Mouse (Mus musculus) neural tube, embryonic 15.5 days (tissue): ENCODE measurements around the gene Olfr1385. TPM values are rescaled to one million over a fixed set of nuclear protein-coding genes. Genes with fewer than 3 reads are reported as not detected.
"Not testable (repeated sequence)": the region's sequence is repeated elsewhere in the genome, so short reads cannot be mapped to it uniquely, and the experiment has no call there.

Experiments
- ATAC-seq: fragments of 200-750 bp; cut with Nextera tagmentation; 2 replicates; pipeline ENCODE4 v1.8.0; 2017; ENCODE audit warnings: mild to moderate bottlenecking, moderate TSS enrichment, moderate library complexity; ENCODE audit not compliant: low FRiP score
- H3K27ac ChIP-seq: fragments of 300-500 bp; sonication (generic); replicated peaks from 2 replicates; pipeline ENCODE4 v1.5.1; 2015; ENCODE audit warnings: mild to moderate bottlenecking, inconsistent platforms
- H3K27me3 ChIP-seq: fragments of 300-500 bp; sonication (generic); replicated peaks from 2 replicates; pipeline ENCODE4 v1.6.1; 2015; ENCODE audit warnings: inconsistent platforms
- H3K36me3 ChIP-seq: fragments of 300-500 bp; sonication (generic); 2 replicates; pipeline ENCODE4 v1.6.1; 2015; ENCODE audit warnings: inconsistent platforms
- H3K4me1 ChIP-seq: fragments of 300-500 bp; sonication (generic); 2 replicates; pipeline ENCODE4 v1.6.1; 2015; ENCODE audit warnings: inconsistent platforms
- H3K4me2 ChIP-seq: fragments of 300-500 bp; sonication (generic); 2 replicates; pipeline ENCODE4 v1.6.1; 2015; ENCODE audit warnings: inconsistent platforms, mild to moderate bottlenecking, moderate library complexity
- H3K4me3 ChIP-seq: fragments of 300-500 bp; sonication (generic); replicated peaks from 2 replicates; pipeline ENCODE4 v1.5.1; 2015; ENCODE audit warnings: mild to moderate bottlenecking, inconsistent platforms
- H3K9ac ChIP-seq: fragments of 300-500 bp; sonication (generic); replicated peaks from 2 replicates; pipeline ENCODE4 v1.6.1; 2015; ENCODE audit warnings: mild to moderate bottlenecking, inconsistent platforms
- H3K9me3 ChIP-seq: fragments of 300-500 bp; sonication (generic); replicated peaks from 2 replicates; pipeline ENCODE4 v1.6.1; 2016; ENCODE audit warnings: inconsistent platforms
- WGBS: fragments of 180-500 bp; shearing (Covaris S2); methylation state at CpG from one replicate; pipeline ENCODE4 v1.1.7; 2015; ENCODE audit warnings: mixed read lengths; 5-methylcytosine and 5-hydroxymethylcytosine counted together
- polyA plus RNA-seq: library from polyadenylated mRNA; unstranded; fragments of >200 nt; fragmentation: Nextera tagmentation; extraction: Ambion mirVana; gene quantifications from 2 replicates; pipeline ENCODE4 v1.2.1, GENCODE M21; 2015

Olfr1385 gene
- polyA plus RNA-seq, result not detected in 2 replicates

DNA sequence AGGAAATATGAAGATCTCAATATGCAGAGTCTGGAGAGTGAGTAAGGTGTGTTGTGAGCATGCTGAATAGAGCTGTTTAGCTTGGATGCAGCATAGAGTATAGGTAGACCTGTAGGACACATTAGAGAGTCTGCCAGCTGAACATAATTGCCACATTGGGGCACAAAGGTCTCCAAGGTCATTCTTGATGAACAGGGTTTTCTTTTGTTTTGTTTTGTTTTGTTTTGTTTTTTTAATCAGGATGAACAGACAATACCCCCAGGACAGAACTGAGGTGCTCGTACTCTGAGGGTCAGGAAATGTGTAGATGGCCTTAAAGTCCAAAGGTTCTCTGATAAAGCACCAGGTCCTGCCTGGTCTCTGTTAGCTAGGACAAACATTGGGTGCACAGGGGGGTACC lies at the start of gene Olfr1385:
Gene Olfr1385, plus strand, starts transcription at position 301 of the 400 bp plus-strand sequence.
- H3K9ac ChIP-seq, H3K27me3 ChIP-seq, H3K4me1 ChIP-seq, H3K9me3 ChIP-seq, H3K27ac ChIP-seq, H3K4me2 ChIP-seq, H3K36me3 ChIP-seq, ATAC-seq, H3K4me3 ChIP-seq: not testable (repeated sequence)
- 86% methylated on average over 1 of the region's 1 CpGs for WGBS

DNA sequence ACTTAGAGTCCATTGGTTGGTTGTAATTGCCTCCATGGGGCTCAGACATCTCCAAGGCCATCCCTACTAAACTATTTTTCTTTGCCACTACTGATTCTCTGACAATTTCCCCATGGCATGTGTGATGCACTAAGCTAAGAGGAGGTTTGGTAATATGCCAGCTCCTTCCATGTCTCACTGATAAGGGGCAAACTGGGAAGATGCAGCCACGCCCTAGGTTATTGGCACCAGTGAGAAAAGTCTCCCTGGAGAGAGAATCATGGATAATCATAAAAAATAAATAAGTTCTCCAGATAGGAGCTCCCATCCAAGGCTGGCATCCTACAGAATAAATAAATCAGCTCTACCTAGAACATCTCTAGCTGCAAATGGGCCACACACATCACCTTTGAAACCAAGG lies 33.8 kb upstream of the Olfr1385 start, which contains the start of gene Olfr1387:
Gene Olfr1387, plus strand, starts transcription at position 301 of the 400 bp plus-strand sequence.
- 94% methylated on average over 1 of the region's 1 CpGs for WGBS
- H3K36me3 ChIP-seq, result no peaks in the 10 kb centered on the region
- no peak for ATAC-seq
- no peaks in the 10 kb centered on the region for H3K27me3 ChIP-seq
- H3K27ac ChIP-seq, result no peak within 1 kb of the TSS
- H3K4me2 ChIP-seq, result no peak within 1 kb of the TSS
- H3K4me1 ChIP-seq, result no peaks in the 10 kb centered on the region
- H3K4me3 ChIP-seq, result no peak within 1 kb of the TSS
- H3K9me3 ChIP-seq, result no peaks in the 10 kb centered on the region
- H3K9ac ChIP-seq, result no peak within 1 kb of the TSS

DNA sequence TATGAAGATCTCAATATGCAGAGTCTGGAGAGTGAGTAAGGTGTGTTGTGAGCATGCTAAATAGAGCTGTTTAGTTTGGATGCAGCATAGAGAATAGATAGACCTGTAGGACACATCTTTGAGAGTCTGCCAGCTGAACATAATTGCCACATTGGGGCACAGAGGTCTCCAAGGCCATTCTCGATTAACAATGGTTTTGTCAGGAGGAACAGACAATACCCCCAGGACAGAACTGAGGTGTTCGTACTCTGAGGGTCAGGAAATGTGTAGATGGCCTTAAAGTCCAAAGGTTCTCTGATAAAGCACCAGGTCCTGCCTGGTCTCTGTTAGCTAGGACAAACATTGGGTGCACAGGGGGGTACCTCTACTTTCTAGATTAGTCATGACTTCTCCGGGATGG lies 24.1 kb upstream of the Olfr1385 start, which contains the start of gene Olfr1386:
Gene Olfr1386, plus strand, starts transcription at position 301 of the 400 bp plus-strand sequence.
- H3K9ac ChIP-seq, H3K27me3 ChIP-seq, ATAC-seq, H3K4me2 ChIP-seq, H3K27ac ChIP-seq, H3K4me1 ChIP-seq, H3K4me3 ChIP-seq, H3K36me3 ChIP-seq, H3K9me3 ChIP-seq: not testable (repeated sequence)
- WGBS, result 81% methylated on average over 3 of the region's 3 CpGs

DNA sequence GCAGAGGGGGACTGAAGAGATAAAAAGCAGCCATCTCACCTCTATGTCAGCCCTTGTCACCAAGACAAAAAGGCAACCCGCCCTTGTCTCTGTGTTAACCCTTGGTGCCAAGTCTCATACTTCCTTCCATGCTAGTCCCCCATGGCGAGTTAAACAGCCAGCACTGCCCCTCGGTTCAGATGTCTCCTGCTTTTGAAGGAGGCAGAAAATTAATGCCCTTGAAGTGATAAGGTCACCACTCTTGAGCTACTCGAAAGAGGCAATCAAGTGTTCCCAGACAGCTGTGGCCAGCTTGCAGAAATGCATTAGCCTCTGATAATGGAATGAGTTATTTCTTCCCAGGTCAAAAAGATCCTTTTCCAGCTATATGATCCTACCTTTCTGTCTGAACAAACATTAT lies 2.9 kb upstream of the Olfr1385 start:
- 55% methylated on average over 4 of the region's 4 CpGs for WGBS
- Histone ChIP-seq H3K9me3 (no peaks in the 10 kb centered on the region), H3K27ac (no peak overlapping the region), H3K36me3 (no peaks in the 10 kb centered on the region), H3K9ac (no peak overlapping the region), H3K4me2 (no peak overlapping the region), H3K4me1 (no peaks in the 10 kb centered on the region), H3K27me3 (no peaks in the 10 kb centered on the region), H3K4me3 (no peak overlapping the region)
- no peak for ATAC-seq

GRCm38 (mm10) chr11:49518086-49518485 lies 29.2 kb downstream of the Olfr1385 start:
- ATAC-seq, result no peak
- H3K27ac ChIP-seq, result no peak overlapping the region
- no peak overlapping the region for H3K9ac ChIP-seq
- H3K27me3 ChIP-seq, result no peaks in the 10 kb centered on the region
- H3K4me1 ChIP-seq, result no peaks in the 10 kb centered on the region
- no peak overlapping the region for H3K4me3 ChIP-seq
- no peaks in the 10 kb centered on the region for H3K36me3 ChIP-seq
- no peak overlapping the region for H3K4me2 ChIP-seq
- WGBS, result 74% methylated on average over 5 of the region's 5 CpGs
- H3K9me3 ChIP-seq, result no peaks in the 10 kb centered on the region

GRCm38 (mm10) chr11:49519348-49519747 lies 30.5 kb downstream of the Olfr1385 start, which contains the start of gene Olfr1383:
Gene Olfr1383 (plus strand): TSS chr11:49519648.
- Histone ChIP-seq H3K4me2 (no peak within 1 kb of the TSS), H3K27ac (no peak within 1 kb of the TSS), H3K27me3 (no peaks in the 10 kb centered on the region), H3K9me3 (no peaks in the 10 kb centered on the region), H3K4me3 (no peak within 1 kb of the TSS), H3K36me3 (no peaks in the 10 kb centered on the region), H3K4me1 (no peaks in the 10 kb centered on the region), H3K9ac (no peak within 1 kb of the TSS)
- ATAC-seq, result no peak

DNA sequence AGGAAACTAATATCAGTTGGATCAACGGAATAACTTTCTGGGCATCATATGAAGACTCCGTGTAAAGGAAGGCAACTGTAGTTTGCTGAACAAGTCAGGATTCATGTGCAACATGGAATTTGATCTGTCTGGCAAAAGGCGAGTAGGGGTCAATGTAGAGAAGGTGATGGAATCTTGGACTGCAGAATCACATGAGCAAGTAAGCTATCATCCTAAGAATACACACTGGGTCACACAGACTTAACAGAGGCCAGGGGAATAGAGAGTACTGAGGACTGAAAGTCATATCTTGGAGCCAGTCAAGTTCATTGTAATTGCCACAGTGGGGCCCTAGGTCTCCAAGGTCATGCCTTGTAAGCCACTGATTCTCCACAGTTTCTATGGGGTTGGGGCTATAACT lies 39.1 kb downstream of the Olfr1385 start, which contains the start of gene Olfr1382:
Gene Olfr1382, plus strand, starts transcription at position 301 of the 400 bp plus-strand sequence.
- 86% methylated on average over 3 of the region's 3 CpGs for WGBS
- no peak within 1 kb of the TSS for H3K27ac ChIP-seq

GRCm38 (mm10) chr11:49532761-49533160 lies 43.9 kb downstream of the Olfr1385 start:
- Histone ChIP-seq H3K4me2 (no peak overlapping the region), H3K9ac (no peak overlapping the region), H3K9me3 (no peaks in the 10 kb centered on the region), H3K4me3 (no peak overlapping the region), H3K27me3 (no peaks in the 10 kb centered on the region), H3K36me3 (no peaks in the 10 kb centered on the region), H3K4me1 (no peaks in the 10 kb centered on the region), H3K27ac (no peak overlapping the region)
- ATAC-seq, result no peak

More for the DNA sequence above, 39.1 kb downstream of the Olfr1385 start, which contains the start of gene Olfr1382:
- no peak for ATAC-seq
- Histone ChIP-seq H3K9me3 (no peaks in the 10 kb centered on the region), H3K36me3 (no peaks in the 10 kb centered on the region), H3K9ac (no peak within 1 kb of the TSS), H3K4me1 (no peaks in the 10 kb centered on the region), H3K27me3 (no peaks in the 10 kb centered on the region), H3K4me2 (no peak within 1 kb of the TSS), H3K4me3 (no peak within 1 kb of the TSS)

- H3K27ac ChIP-seq, H3K4me1 ChIP-seq, H3K27me3 ChIP-seq, H3K9ac ChIP-seq, H3K4me2 ChIP-seq, H3K9me3 ChIP-seq, H3K4me3 ChIP-seq, H3K36me3 ChIP-seq: not testable (repeated sequence)
- WGBS, result 89% methylated on average over 2 of the region's 2 CpGs
- peak; percentile 74 for ATAC-seq
These were observed 47.8 kb downstream of the Olfr1385 start for GRCm38 (mm10) chr11:49536631-49537030.

- not testable (repeated sequence) for H3K4me3 ChIP-seq, H3K4me1 ChIP-seq, H3K27me3 ChIP-seq, H3K9ac ChIP-seq, ATAC-seq, H3K36me3 ChIP-seq, H3K9me3 ChIP-seq, H3K27ac ChIP-seq, H3K4me2 ChIP-seq
- 45% methylated on average over 3 of the region's 3 CpGs for WGBS
These were observed 54.3 kb downstream of the Olfr1385 start, which contains the start of gene Olfr1381 for GRCm38 (mm10) chr11:49543149-49543548. Gene Olfr1381 (plus strand): TSS chr11:49543449.
